Mouse (Mus musculus): ENCODE results near the gene Mrgpra4.

Mrgpra4 gene

DNA sequence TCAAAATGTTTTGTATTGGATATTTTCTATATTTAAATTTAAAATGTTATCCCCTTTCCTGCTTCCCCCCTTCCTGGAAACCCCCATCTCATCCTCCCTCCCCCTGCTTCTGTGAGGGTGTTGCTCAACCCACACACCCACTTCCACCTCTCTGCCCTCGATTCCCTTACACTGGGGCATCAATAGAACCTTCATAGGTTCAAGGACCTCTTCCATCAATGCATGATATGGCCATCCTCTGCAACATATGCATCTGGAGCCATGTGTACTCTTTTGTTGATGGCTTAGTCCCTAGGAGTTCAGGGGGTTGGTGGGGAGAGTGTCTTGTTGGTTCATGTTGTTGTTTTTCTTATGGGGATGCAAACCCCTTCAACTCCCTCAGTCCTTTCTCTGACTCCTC is at the start of gene Mrgpra4:
Mrgpra4 (minus strand) TSS at position 101 of the 400 bp plus-strand sequence.
- DNase-seq = peak; percentile 25

- no peak for DNase-seq
Observed at GRCm38 (mm10) chr7:48027497-48027896, 45.6 kb upstream of the Mrgpra4 start, which contains the start of gene Mrgprx1. Gene Mrgprx1, minus strand, starts transcription at chr7:48027597.

DNA sequence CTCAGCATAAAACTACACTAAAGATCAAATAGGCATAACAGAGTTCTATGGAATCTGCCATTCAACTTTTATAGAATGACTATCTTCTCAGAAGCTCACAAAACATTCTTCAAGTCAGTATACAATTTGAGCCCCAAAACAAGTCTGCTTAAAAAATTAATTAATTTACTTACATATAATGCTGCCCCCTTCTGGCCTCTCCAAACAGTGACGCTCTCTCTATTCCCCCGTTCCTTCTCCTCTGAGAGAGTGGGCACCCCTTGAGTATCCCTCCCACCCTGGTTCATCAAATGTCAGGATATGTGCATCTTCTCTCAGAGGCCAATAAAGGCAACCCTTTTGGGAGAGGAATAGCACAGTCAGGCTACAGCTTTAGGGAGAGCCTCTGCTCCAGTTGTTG is 36.0 kb upstream of the Mrgpra4 start:
- no peak for DNase-seq

- DNase-seq = no peak
Observed at GRCm38 (mm10) chr7:47995689-47996088, 13.8 kb upstream of the Mrgpra4 start.

- DNase-seq = peak; percentile 51
Observed at GRCm38 (mm10) chr7:47986752-47987151, 4.9 kb upstream of the Mrgpra4 start.

Measured in heart, adult 11 months (tissue).